Mouse (Mus musculus) liver, postnatal 0 days (tissue): ENCODE results near the gene Flnb.

Experiments used
- CTCF ChIP-seq: sonication (generic); IDR thresholded peaks from 2 replicates; pipeline ENCODE4 v1.5.1; 2016; ENCODE audit warnings: antibody characterized with exemption, low read depth
- EP300 ChIP-seq: IDR thresholded peaks from 2 replicates; pipeline ENCODE4 v1.6.1; 2016; ENCODE audit warnings: antibody characterized with exemption, low read depth, mild to moderate bottlenecking

DNA sequence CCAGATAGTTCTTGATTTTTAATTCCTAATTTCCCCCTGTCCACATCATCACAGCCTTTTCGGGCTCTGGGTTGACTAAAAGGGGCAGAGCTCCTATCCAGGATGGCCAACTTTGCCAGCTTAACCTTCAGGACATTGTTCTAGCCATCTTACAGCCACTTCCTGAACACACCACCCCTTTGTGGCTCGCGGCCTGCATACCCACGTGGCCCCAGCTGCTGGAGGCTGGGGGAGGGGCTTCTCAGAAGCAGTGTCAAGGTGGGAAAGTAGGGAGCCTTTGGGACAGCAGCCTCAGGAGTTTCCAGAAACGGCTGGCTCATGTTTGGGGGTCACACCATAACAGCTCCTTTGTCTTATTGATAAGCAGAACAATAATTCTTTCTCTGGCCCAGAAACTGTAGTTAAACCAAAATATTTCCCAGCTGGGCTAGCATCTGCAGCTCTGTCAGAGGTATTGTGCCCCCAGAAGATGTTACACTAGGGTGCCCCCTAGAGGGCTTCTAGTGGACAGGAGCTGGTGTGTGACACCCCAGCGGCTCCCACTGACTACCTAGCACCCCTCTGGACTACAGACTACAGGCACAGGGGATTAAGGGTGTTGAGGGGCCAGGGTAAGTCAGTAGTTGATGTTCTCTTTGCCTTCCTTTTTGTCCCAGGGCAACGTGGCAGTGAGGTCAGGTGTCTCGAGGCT lies 126.7 kb downstream of the Flnb start:
- peak; percentile 45 for TF ChIP-seq CTCF
- no peak for TF ChIP-seq EP300
